In the genomic region with DNA sequence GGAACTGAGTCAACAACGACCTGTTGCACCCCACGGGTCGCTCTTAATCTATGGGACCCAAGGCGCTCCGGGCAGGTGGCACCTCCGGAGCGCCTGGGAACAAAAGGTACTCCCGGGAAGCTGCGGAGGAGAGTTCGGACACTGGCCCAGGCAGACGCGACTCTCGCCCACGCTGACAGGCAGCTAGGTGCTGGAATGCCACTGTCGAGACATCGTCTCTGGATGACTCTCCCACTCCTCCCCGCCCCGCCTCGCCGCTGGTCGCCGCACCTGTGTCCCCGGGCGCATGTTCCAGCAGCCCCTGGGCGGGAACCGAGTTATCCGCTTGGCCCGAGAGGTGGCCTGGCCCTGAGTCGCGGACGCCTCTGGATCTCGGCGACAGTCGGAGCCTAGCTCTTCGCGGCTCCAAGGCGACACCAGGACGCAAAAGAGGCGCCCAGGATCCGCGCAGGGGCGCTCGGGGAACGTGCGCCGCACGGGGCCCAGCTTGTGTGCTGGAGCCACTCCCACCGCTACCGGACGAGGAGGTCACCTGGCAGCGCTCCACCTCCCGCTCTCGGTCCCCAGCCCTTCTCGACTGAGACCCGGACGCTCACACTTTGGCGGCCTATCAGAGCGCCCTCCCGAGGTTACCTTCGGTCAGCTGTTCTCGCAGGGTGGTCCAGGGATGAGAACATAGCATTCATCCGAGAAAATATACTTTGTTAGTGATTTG, we compare ENCODE assay signal across 8 mouse cellular contexts. TPM values are rescaled to one million over a fixed set of nuclear protein-coding genes. Genes with fewer than 3 reads are reported as not detected.
DNase-seq lines count a peak whose midpoint lies in the region; ATAC-seq lines count a peak whose summit lies in the region.

A gene (minus strand): TSS at position 601 of the 715 bp plus-strand sequence.

- no peaks in the 10 kb centered on the region for H3K9me3 ChIP-seq in hindbrain, embryonic 16.5 days (ENCODE audit: control insufficient read depth, low read length)

- H3K36me3 ChIP-seq in hindbrain, embryonic 16.5 days (ENCODE audit: control insufficient read depth, insufficient read depth, low read length): no peaks in the 10 kb centered on the region

- DNase-seq in R1 (ENCODE audit: low read depth, low spot score): peak; percentile 84
- peak; percentile 52 to 63 for DNase-seq in cerebellum, postnatal 14 days
- DNase-seq in gastrocnemius, postnatal 10 days: peak; percentile 46
- DNase-seq in left cerebral cortex, postnatal 36 days (ENCODE audit: low spot score in 2 of 2): peak; percentile 9 to 15
- DNase-seq in right cerebral cortex, postnatal 14 days: peak; percentile 42
- peak; percentile 85 for DNase-seq in urinary bladder, postnatal 14 days (ENCODE audit: low spot score)

- under 1% methylated on average over 50 of the region's 62 CpGs for WGBS in hindbrain, embryonic 16.5 days

- ATAC-seq in hindbrain, embryonic 16.5 days: peak; percentile 88
- peak; percentile 73 for ATAC-seq in megakaryocyte-erythroid progenitor cell, adult 5-6 weeks (replicated peaks; ENCODE audit: low FRiP score, low TSS enrichment, poor library complexity, severe bottlenecking)

- peak within 1 kb of the TSS; percentile 63 for H3K9ac ChIP-seq in hindbrain, embryonic 16.5 days (ENCODE audit: low read depth, low read length)

- no peak within 1 kb of the TSS for H3K27ac ChIP-seq in hindbrain, embryonic 16.5 days (ENCODE audit: low read depth, low read length)

- H3K4me2 ChIP-seq in hindbrain, embryonic 16.5 days (ENCODE audit: low read length): peak within 1 kb of the TSS; percentile 100

- peaks cover 3% of the 10 kb centered on the region; the same call in 1 of the 2 replicates for H3K27me3 ChIP-seq in hindbrain, embryonic 16.5 days (replicated peaks; ENCODE audit: control insufficient read depth, insufficient read depth, low read length)

- peaks cover 7% of the 10 kb centered on the region; the same call in 1 of the 2 replicates for H3K4me1 ChIP-seq in hindbrain, embryonic 16.5 days (ENCODE audit: control insufficient read depth, insufficient read depth, low read depth, low read length)

- H3K4me3 ChIP-seq in hindbrain, embryonic 16.5 days (ENCODE audit: low read length): peak within 1 kb of the TSS; percentile 63

- intact Hi-C loops in left cerebral cortex, postnatal 36 days (cut with DNase I): no loop called here

RNA-seq across cellular contexts. Expression of the gene that starts here (rescaled TPM):
- total RNA-seq in gastrocnemius, postnatal 10 days (2021): 1 to 10 TPM in 1 of 2 experiments, under 1 TPM in 1; 0.77 to 1.1 TPM
- polyA plus RNA-seq in hindbrain, embryonic 16.5 days (2015; fragmentation: Nextera tagmentation; extraction: Ambion mirVana): 0.69 and 0.84 TPM in 2 replicates
- total RNA-seq in left cerebral cortex, postnatal 36 days (2021): under 1 TPM; 0.25 to 0.57 TPM
- 1.3 TPM in 2 replicates for total RNA-seq in megakaryocyte-erythroid progenitor cell, adult 5-6 weeks (2014; fragmentation: Nextera tagmentation)
- total RNA-seq in megakaryocyte-erythroid progenitor cell, adult 5-6 weeks (2017): 5.2 and 13.1 TPM in 2 replicates

Comparison
In these comparisons a context has a peak if more than half of its experiments do, and no peak if none do; other contexts are left out.
1. Peak in ATAC-seq, H3K4me3 ChIP-seq, H3K9ac ChIP-seq and H3K4me2 ChIP-seq in hindbrain, embryonic 16.5 days; RNA of the gene not detected or under 1 TPM.
2. Peak in DNase-seq in left cerebral cortex, postnatal 36 days; RNA of the gene not detected or under 1 TPM.
3. DNase-seq: peak in every context shown above with its lines; median percentile 85 in urinary bladder, postnatal 14 days; 84 in R1; 58 in cerebellum, postnatal 14 days; 46 in gastrocnemius, postnatal 10 days; 42 in right cerebral cortex, postnatal 14 days; 12 in left cerebral cortex, postnatal 36 days.